Mouse (Mus musculus) embryonic facial prominence, embryonic 11.5 days (tissue): Measurements from ENCODE around the gene Cd320. TPM values are rescaled to one million over a fixed set of nuclear protein-coding genes. Genes with fewer than 3 reads are reported as not detected.
A peak's percentile ranks its signal among the peaks of the same experiment; 100 is the strongest.

Experiments
- ATAC-seq: fragments of 200-750 bp; cut with Nextera tagmentation; replicated peaks from 2 replicates; pipeline ENCODE4 v1.8.0; 2017; ENCODE audit warnings: low read depth; ENCODE audit not compliant: insufficient number of reproducible peaks, low FRiP score, low TSS enrichment
- DNase-seq: peaks from one replicate; pipeline ENCODE4 v3.0.0-alpha.2; 2015; ENCODE audit warnings: low spot score
- H3K27ac ChIP-seq: fragments of 300-500 bp; sonication (generic); replicated peaks from 2 replicates; pipeline ENCODE4 v1.5.1; 2014; ENCODE audit warnings: mild to moderate bottlenecking, low read depth, low read length, control low read depth
- H3K27me3 ChIP-seq: fragments of 300-500 bp; sonication (generic); 2 replicates; pipeline ENCODE4 v1.6.1; 2014; ENCODE audit warnings: mild to moderate bottlenecking, low read length, moderate library complexity, mixed read lengths; ENCODE audit not compliant: control insufficient read depth, insufficient read depth
- H3K36me3 ChIP-seq: fragments of 300-500 bp; sonication (generic); replicated peaks from 2 replicates; pipeline ENCODE4 v1.6.1; 2014; ENCODE audit warnings: low read depth, mild to moderate bottlenecking, low read length, moderate library complexity, mixed read lengths; ENCODE audit not compliant: control insufficient read depth, insufficient read depth
- H3K4me1 ChIP-seq: fragments of 300-500 bp; sonication (generic); 2 replicates; pipeline ENCODE4 v1.6.1; 2014; ENCODE audit warnings: low read length, mixed read lengths; ENCODE audit not compliant: control insufficient read depth, insufficient read depth
- H3K4me2 ChIP-seq: fragments of 300-500 bp; sonication (generic); 2 replicates; pipeline ENCODE4 v1.6.1; 2014; ENCODE audit warnings: low read depth, mild to moderate bottlenecking, control low read depth, low read length, moderate library complexity
- H3K4me3 ChIP-seq: fragments of 300-500 bp; sonication (generic); 2 replicates; pipeline ENCODE4 v1.5.1; 2014; ENCODE audit warnings: low read depth, low read length, control low read depth
- H3K9ac ChIP-seq: fragments of 300-500 bp; sonication (generic); replicated peaks from 2 replicates; pipeline ENCODE4 v1.6.1; 2014; ENCODE audit warnings: mild to moderate bottlenecking, control low read depth, low read length
- H3K9me3 ChIP-seq: fragments of 300-500 bp; sonication (generic); replicated peaks from 2 replicates; pipeline ENCODE4 v1.6.1; 2016; ENCODE audit warnings: mild to moderate bottlenecking, low read length, inconsistent platforms, mixed read lengths; ENCODE audit not compliant: control insufficient read depth
- WGBS: fragments of 180-500 bp; shearing (Covaris S2); extraction: QIAGEN DNeasy Blood & Tissue Kit; methylation state at CpG from one replicate; pipeline ENCODE4 v1.1.7; 2014; 5-methylcytosine and 5-hydroxymethylcytosine counted together
- polyA plus RNA-seq: library from polyadenylated mRNA; unstranded; fragments of >200 nt; fragmentation: Nextera tagmentation; extraction: Ambion mirVana; gene quantifications from 2 replicates; pipeline ENCODE4 v1.2.1, GENCODE M21; 2014

The Cd320 gene
- polyA plus RNA-seq, 1 experiment from 2014 or later: 76.2 TPM

- DNase-seq (peak; percentile 98), ATAC-seq (peak; percentile 98)
- H3K36me3 ChIP-seq: no peaks in the 10 kb centered on the region
- no peaks in the 10 kb centered on the region for H3K9me3 ChIP-seq
- H3K27me3 ChIP-seq: no peaks in the 10 kb centered on the region
- H3K4me3 ChIP-seq: peak within 1 kb of the TSS; percentile 53
- no peak within 1 kb of the TSS; the same call in 1 of the 2 replicates for H3K27ac ChIP-seq
- under 1% methylated on average over 36 of the region's 36 CpGs for WGBS
- H3K4me2 ChIP-seq: peak within 1 kb of the TSS; percentile 82
- peak within 1 kb of the TSS; percentile 49 for H3K9ac ChIP-seq
- no peaks in the 10 kb centered on the region; the same call in 1 of the 2 replicates for H3K4me1 ChIP-seq
These were observed 32.4 kb upstream of the Cd320 start, which contains the start of gene Kank3 for GRCm38 (mm10) chr17:33810334-33811141. Gene Kank3, plus strand, starts transcription at chr17:33810519.

DNA sequence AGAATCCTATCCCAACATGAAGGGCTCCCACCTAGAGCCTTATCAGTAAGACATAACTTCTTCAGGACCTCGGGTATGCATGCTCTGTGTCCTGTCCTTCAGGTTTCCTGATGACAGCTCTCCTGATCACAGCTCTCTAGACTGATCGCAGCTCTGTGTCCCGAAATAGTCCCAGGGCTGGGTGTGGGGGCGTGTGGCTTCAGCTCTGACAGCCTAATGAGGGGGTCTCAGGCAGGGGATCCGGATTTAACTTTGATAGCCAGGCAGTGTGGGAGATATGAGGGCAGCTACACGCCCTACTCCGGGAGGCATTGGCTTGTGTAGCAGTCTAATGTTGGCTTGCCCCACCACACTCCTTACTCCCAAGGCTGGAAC, 31.8 kb upstream of the Cd320 start:
- ATAC-seq: no peak

GRCm38 (mm10) chr17:33812475-33812874, 30.4 kb upstream of the Cd320 start:
- Histone ChIP-seq H3K9ac (no peak overlapping the region), H3K4me3 (no peak overlapping the region), H3K4me2 (no peak overlapping the region; the same call in 1 of the 2 replicates), H3K27ac (no peak overlapping the region), H3K27me3 (no peaks in the 10 kb centered on the region), H3K4me1 (peaks cover 3% of the 10 kb centered on the region; the same call in 1 of the 2 replicates), H3K36me3 (no peaks in the 10 kb centered on the region; the same call in 1 of the 2 replicates), H3K9me3 (no peaks in the 10 kb centered on the region)
- DNase-seq (no peak), ATAC-seq (no peak)
- WGBS: 34% methylated on average over 3 of the region's 3 CpGs

More for the DNA sequence above, 31.8 kb upstream of the Cd320 start:
- H3K4me3 ChIP-seq: peak overlapping the region; percentile 53
- H3K27ac ChIP-seq: no peak overlapping the region
- WGBS: 28% methylated on average over 7 of the region's 7 CpGs
- no peak for DNase-seq
- H3K4me1 ChIP-seq: no peaks in the 10 kb centered on the region; the same call in 1 of the 2 replicates
- no peaks in the 10 kb centered on the region for H3K36me3 ChIP-seq
- H3K9ac ChIP-seq: peak overlapping the region; percentile 49
- H3K9me3 ChIP-seq: no peaks in the 10 kb centered on the region
- H3K27me3 ChIP-seq: no peaks in the 10 kb centered on the region
- peak overlapping the region; percentile 82 for H3K4me2 ChIP-seq

DNA sequence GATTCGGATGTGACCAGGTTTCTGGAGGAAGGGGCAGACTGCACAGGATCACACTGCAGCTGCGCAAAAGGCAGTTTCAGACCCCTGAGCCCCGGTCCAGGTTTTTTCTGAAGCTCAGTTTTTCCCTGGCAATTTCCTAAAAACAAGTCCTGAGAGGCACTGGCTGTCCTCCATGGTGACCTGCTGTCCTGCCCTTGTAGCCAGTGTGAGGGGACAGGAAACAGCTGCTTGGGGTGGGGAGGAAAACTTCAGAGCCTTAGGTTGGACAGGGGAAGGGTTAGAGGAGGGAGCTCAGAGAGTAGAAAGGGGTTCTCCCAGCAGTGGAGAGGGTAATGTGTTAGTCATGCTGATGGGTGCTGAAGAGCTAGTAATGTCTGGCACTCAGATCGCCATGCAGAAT, 29.9 kb upstream of the Cd320 start:
- Histone ChIP-seq H3K27ac (no peak overlapping the region), H3K36me3 (no peaks in the 10 kb centered on the region; the same call in 1 of the 2 replicates), H3K27me3 (no peaks in the 10 kb centered on the region), H3K4me2 (no peak overlapping the region), H3K4me1 (peaks cover 6% of the 10 kb centered on the region; the same call in 1 of the 2 replicates), H3K4me3 (no peak overlapping the region), H3K9me3 (no peaks in the 10 kb centered on the region), H3K9ac (no peak overlapping the region)
- 63% methylated on average over 4 of the region's 4 CpGs for WGBS
- no peak for ATAC-seq
- DNase-seq: no peak

DNA sequence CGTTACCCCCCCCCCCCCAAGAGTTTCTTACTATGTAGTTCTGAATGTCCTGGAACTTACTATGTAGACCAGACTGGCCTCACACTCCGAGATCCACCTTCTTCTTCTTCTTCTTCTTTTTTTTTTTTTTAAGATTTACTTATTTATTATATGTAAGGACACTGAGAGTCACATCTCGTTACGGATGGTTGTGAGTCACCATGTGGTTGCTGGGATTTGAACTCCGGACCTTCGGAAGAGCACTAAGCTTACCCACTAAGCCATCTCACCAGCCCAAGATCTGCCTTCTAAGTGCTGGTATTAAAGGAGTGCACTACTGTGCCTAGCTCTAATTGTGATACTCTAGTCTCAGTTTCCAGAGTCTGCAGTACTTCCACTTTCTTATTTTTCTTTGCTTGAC, 27.5 kb upstream of the Cd320 start:
- 91% methylated on average over 6 of the region's 6 CpGs for WGBS

GRCm38 (mm10) chr17:33816612-33817011, 26.3 kb upstream of the Cd320 start:
- no peak overlapping the region for H3K4me3 ChIP-seq
- no peaks in the 10 kb centered on the region for H3K27me3 ChIP-seq
- 83% methylated on average over 5 of the region's 5 CpGs for WGBS
- peak overlapping the region; percentile 96 for H3K4me2 ChIP-seq
- H3K4me1 ChIP-seq: peaks cover 6% of the 10 kb centered on the region; the same call in 1 of the 2 replicates
- DNase-seq (no peak), ATAC-seq (no peak)
- H3K9ac ChIP-seq: no peak overlapping the region
- H3K27ac ChIP-seq: no peak overlapping the region
- no peaks in the 10 kb centered on the region for H3K9me3 ChIP-seq
- H3K36me3 ChIP-seq: peaks cover 2% of the 10 kb centered on the region

More for the DNA sequence above, 27.5 kb upstream of the Cd320 start:
- Histone ChIP-seq H3K9me3 (no peaks in the 10 kb centered on the region), H3K4me2 (no peak overlapping the region), H3K27me3 (no peaks in the 10 kb centered on the region), H3K4me1 (peaks cover 6% of the 10 kb centered on the region; the same call in 1 of the 2 replicates), H3K4me3 (no peak overlapping the region), H3K27ac (no peak overlapping the region), H3K9ac (no peak overlapping the region), H3K36me3 (peaks cover 2% of the 10 kb centered on the region)
- DNase-seq: no peak
- ATAC-seq: no peak

DNA sequence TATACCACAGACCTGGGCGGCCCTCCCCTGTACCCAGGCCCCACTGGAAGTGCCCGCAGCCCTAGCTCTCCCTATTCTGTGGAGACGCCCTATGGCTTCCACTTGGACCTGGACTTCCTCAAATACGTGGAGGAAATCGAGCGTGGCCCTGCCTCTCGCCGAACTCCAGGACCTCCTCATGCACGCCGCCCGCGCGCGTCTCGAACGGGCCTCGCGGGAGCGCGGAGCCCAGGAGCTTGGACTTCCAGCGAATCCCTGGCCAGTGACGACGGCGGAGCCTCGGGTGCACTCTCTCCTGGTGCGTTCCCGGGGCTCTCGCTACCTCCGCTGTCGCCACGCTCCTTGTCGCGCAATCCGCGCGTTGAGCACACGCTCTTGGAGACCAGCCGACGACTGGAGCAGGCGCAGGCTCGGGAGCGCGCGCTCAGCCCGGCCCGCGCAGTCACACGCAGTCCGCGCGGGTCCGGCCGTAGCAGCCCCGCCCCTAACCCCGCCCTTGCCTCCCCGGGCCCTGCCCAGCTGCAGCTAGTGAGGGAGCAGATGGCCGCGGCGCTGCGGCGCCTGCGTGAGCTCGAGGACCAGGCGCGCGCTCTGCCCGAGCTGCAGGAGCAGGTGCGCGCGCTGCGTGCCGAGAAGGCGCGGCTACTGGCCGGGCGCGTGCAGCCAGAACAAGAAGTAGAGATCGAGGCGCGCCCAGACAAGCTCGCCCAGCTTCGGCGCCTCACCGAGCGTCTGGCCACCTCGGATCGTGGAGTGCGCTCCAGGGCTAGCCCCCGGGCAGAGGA, 25.5 kb upstream of the Cd320 start:
- WGBS: under 1% methylated on average over 89 of the region's 89 CpGs
- peak; percentile 91 for ATAC-seq

More for the DNA sequence above, 25.5 kb upstream of the Cd320 start:
- H3K4me3 ChIP-seq: peak overlapping the region; percentile 57
- H3K9me3 ChIP-seq: no peaks in the 10 kb centered on the region
- peak overlapping the region; percentile 70 for H3K27ac ChIP-seq
- peak overlapping the region; percentile 85 for H3K9ac ChIP-seq
- H3K36me3 ChIP-seq: peaks cover 2% of the 10 kb centered on the region
- no peaks in the 10 kb centered on the region for H3K27me3 ChIP-seq
- peaks cover 6% of the 10 kb centered on the region; the same call in 1 of the 2 replicates for H3K4me1 ChIP-seq
- DNase-seq: peak; percentile 97
- H3K4me2 ChIP-seq: peak overlapping the region; percentile 96
